Mouse (Mus musculus): Measurements from ENCODE around the gene Pde2a.

- TF ChIP-seq MAX (IDR thresholded peaks at IDR 0.05; ENCODE audit: low read length) (no peak), TAL1 (IDR thresholded peaks at IDR 0.05; ENCODE audit: low read length) (no peak), USF1 (IDR thresholded peaks at IDR 0.05; ENCODE audit: low read depth, low read length) (no peak), CTCF (IDR thresholded peaks at IDR 0.05 in 2 of 3, conservative IDR thresholded peaks at IDR 0.05 in 1 of 3; ENCODE audit: control insufficient read depth in 1 of 3, insufficient read depth in 1 of 3, low read depth in 2 of 3, low read length in 3 of 3, poor library complexity in 1 of 3, severe bottlenecking in 1 of 3) (no peak)
Observed at GRCm38 (mm10) chr7:101422646-101423045, 1.2 kb downstream of the Pde2a start.

Measured in MEL (cell line).